Mouse (Mus musculus) lung, postnatal 4 days (tissue): ENCODE measurements around the gene 2300003K06Rik.
A peak's percentile ranks its signal among the peaks of the same experiment; 100 is the strongest.
"Not testable (repeated sequence)": the region's sequence is repeated elsewhere in the genome, so short reads cannot be mapped to it uniquely, and the experiment has no call there.

Source experiments
- DNase-seq, 2 experiments: peaks; one replicate each; pipeline ENCODE4 v3.0.0; 2021

The 2300003K06Rik gene

DNA sequence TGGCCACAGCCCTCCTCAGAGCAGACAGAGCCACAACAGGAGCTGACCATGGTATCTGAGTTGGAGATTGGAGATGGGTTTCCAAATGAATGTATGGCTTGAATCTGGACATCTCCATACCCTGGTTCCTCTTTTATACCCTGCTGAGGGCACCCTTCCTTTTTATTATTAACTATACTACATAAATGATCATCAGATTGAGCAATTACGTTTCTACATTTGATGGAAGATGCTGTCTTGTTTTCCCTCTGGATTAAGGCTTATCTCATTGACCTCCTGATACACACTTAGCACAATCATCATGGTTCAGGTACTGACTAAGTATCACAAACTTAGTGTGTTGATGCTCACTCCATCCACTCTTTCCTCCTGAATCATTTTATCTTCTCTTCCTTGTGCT, at the start of gene 2300003K06Rik:
2300003K06Rik (minus strand) TSS at position 101 of the 400 bp plus-strand sequence.
- DNase-seq: no peak

DNA sequence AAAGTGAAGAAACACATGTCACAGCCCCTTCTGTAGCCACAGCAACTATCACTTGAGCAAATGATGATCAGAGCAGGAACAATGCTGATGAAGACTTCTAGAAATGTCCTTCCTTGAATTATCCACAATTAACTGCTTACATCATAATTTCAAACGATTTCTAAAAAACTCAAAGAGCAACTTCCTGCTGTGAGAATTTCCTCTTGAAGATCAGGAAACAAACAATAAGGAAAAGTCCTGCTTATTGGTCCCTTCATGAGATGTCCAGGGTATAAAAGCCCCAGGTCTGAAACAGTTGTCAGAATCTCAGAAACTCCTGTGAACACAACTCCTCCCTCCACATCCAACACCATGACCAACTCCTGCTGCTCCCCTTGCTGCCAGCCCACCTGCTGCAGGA, 41.0 kb upstream of the 2300003K06Rik start, which contains the start of gene Gm11567:
Gm11567 (plus strand) TSS at position 301 of the 400 bp plus-strand sequence.
- not testable (repeated sequence) for DNase-seq

DNA sequence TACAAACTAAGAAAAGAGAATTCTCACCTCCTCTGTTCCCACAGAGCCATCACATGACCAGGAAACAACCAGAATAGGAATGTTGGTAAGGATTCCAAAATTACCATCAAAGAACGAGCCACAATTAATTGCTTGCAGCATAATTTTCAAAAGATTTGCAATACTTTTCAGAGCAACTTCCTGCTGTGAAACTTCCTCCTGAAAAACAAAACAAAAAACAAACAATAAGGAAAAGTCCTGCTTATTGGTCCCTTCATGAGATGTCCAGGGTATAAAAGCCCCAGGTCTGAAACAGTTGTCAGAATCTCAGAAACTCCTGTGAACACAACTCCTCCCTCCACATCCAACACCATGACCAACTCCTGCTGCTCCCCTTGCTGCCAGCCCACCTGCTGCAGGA, 35.2 kb upstream of the 2300003K06Rik start, which contains the start of gene Krtap9-1:
Krtap9-1 (plus strand) TSS at position 301 of the 400 bp plus-strand sequence.
- DNase-seq: not testable (repeated sequence)

DNA sequence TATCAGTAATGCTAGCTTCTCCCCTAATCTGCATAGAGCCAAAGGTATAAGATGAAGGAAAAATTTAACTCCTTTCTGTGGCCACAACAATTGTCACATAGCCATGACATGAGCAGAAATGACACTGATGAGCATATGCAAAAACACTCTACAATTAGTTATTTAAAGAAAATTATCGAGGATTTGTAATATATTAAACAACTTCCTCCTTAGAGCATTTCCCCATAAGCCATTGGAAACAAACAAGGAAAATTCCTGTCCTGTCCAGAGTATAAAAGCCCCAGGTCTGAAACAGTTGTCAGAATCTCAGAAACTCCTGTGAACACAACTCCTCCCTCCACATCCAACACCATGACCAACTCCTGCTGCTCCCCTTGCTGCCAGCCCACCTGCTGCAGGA, 26.3 kb upstream of the 2300003K06Rik start, which contains the start of gene Gm11559:
Gm11559 (plus strand) TSS at position 301 of the 400 bp plus-strand sequence.
- not testable (repeated sequence) for DNase-seq

DNA sequence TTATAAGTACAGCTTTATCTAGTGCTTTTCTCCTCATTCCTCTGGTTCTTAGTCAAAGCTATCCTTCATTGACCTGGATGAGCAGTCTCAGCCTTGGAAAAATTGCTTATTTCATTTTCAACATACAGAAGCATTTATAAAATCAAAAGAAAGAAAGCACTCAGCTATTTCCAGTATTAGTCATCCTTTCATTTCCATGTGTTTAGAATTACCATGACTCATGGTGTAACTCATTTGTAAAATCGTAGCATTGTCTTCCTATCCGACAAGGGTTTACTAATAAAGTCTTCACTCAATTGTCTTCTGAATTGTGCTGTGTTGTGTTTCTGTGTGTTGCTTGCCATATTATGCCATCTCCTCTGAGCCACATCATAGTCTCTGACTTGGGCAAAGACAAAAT, 20.9 kb upstream of the 2300003K06Rik start:
- DNase-seq: no peak

DNA sequence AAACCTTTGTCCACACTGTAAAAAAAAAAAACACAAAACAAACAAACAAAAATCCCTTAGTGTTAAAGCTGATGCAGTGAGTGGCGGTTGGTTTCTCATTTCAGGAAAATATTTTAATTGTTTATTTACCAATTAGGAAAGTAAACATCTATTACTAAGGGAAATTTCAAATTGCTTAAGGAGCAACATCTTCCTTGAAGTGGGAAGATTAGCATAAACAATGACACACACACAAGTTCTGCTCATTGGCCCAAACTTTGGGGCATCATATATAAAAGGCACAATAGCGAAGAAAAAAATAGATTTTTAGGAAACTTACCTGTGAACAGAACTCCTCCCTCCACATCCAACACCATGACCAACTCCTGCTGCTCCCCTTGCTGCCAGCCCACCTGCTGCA, 19.8 kb upstream of the 2300003K06Rik start, which contains the start of gene Gm11568:
Gm11568 (plus strand) TSS at position 301 of the 400 bp plus-strand sequence.
- DNase-seq: no peak

DNA sequence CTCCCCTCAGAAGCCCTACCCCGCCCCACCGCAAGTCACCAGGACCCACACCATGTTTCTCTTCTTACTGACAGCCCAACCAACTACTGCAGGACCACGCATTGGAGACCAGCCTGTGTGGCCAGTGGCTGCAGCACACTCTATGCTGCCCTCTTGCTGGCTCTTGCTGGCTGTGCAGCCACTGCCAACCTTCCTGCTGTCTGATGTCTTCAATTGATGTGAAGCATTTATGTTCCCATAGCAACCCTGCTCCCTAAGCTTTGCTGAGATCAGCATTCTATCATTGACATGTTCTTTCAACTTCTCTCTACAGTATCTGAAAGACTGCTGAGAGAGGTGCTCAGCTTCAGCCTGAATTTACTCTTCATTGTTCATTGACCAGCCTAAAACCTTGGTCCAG, 16.3 kb upstream of the 2300003K06Rik start:
- DNase-seq: peak in 1 of 2 experiments; percentile 19

DNA sequence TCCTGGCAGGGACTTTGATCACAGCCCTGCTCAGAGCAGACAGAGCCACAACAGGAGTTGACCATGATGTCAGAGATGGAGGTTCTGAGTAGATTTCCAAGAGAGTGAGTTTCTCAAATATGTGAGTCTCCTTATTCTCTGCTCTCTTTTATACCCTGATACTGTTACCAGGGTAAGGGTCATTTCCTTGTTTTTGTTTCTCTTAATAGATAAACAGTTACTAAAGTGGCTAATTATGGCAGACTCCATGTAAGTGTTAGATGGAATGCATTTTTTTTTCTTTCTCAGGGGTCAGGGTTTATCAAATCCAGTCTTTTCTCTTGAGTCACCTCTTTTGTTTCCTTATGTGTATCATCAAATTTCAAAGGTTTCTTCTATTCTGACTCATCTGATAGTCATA, 13.6 kb upstream of the 2300003K06Rik start, which contains the start of gene Krtap4-16:
Krtap4-16 (minus strand) TSS at position 101 of the 400 bp plus-strand sequence.
- no peak for DNase-seq

DNA sequence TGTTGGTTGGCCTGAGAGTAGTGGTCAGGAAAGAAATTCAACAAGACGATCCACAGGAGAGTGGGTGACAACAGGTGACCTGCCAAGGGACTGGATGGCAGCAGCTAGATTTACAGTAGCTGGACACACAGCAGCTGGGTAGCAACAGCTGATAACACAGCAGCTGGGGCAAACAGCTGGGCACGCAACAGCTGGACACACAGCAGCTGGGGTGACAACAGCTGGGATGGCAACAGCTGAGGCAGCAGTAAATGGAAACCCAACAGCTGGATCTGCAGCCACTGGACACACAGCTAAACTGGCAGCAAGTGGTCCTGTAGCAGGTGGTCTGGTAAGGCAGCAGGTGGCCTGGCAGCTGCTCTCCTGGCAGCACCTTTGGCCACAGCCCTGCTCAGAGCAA, 8.9 kb upstream of the 2300003K06Rik start:
- no peak for DNase-seq

DNA sequence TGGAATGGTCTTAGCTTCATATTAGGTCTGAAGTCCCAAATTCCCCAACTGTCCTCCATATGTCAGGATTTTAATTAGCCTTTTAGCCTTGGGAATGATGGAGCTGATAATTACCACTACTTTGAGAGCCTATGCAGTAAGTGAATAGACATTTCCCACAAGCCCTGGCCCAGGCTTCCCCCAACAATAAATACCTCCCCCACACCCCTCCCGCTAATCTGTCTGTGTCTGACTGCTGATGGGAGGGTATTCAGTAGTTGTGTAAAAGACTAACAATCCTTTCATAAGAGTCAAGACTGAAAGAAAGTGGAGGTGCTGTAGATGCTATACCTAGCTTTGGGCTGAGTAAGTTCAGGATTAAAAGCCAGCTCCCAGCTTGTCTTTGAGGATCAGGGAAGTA, 4.3 kb upstream of the 2300003K06Rik start:
- no peak for DNase-seq

DNA sequence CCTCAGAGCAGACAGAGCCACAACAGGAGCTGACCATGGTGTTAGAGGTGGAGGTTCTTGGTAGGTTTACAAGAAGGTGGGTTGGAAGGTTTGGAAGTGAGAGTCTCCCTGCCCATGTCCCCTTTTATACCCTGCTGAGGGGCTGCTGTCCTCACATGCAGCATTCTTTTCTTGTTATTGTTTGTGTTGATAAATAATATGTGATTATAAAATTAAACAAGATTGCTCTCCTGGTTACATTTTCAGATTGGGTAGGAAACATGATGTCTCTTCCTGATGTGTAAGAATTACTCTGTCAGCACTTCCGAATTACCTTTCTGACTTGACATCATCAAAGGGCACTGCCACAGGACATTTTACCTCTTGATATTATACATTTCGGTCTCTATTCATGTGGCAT, 22.3 kb downstream of the 2300003K06Rik start, which contains the start of gene Gm11564:
Gm11564 (minus strand) TSS at position 101 of the 400 bp plus-strand sequence.
- not testable (repeated sequence) for DNase-seq

DNA sequence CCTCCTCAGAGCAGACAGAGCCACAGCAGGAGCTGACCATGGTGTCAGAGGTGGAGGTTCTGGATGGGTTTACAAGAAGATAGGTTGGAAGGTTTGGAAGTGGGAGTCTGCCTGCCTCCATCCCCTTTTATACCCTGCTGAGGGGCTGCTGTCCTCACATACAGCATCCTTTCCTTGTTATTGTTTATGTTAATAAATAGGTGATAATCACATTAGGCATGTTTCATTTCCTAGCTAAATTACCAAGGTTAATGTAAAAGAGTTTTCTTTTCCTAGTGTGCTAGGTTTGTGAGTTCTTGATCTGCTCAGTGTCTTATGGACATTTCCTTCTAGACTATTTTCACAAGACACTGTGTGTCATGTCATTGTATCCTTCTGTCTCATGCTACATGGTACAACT, 28.1 kb downstream of the 2300003K06Rik start, which contains the start of gene Krtap4-13:
Krtap4-13 (minus strand) TSS at position 101 of the 400 bp plus-strand sequence.
- DNase-seq: not testable (repeated sequence)

DNA sequence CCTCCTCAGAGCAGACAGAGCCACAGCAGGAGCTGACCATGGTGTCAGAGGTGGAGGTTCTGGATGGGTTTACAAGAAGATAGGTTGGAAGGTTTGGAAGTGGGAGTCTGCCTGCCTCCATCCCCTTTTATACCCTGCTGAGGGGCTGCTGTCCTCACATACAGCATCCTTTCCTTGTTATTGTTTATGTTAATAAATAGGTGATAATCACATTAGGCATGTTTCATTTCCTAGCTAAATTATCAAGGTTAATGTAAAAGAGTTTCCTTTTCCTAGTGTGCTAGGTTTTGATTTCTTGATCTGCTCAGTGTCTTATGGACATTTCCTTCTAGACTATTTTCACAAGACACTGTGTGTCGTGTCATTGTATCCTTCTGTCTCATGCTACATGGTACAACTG, 33.5 kb downstream of the 2300003K06Rik start, which contains the start of gene Gm11554:
Gm11554 (minus strand) TSS at position 101 of the 400 bp plus-strand sequence.
- DNase-seq: not testable (repeated sequence)

DNA sequence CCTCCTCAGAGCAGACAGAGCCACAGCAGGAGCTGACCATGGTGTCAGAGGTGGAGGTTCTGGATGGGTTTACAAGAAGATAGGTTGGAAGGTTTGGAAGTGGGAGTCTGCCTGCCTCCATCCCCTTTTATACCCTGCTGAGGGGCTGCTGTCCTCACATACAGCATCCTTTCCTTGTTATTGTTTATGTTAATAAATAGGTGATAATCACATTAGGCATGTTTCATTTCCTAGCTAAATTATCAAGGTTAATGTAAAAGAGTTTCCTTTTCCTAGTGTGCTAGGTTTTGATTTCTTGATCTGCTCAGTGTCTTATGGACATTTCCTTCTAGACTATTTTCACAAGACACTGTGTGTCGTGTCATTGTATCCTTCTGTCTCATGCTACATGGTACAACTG, 39.0 kb downstream of the 2300003K06Rik start, which contains the start of gene Gm11569:
Gm11569 (minus strand) TSS at position 101 of the 400 bp plus-strand sequence.
- not testable (repeated sequence) for DNase-seq

DNA sequence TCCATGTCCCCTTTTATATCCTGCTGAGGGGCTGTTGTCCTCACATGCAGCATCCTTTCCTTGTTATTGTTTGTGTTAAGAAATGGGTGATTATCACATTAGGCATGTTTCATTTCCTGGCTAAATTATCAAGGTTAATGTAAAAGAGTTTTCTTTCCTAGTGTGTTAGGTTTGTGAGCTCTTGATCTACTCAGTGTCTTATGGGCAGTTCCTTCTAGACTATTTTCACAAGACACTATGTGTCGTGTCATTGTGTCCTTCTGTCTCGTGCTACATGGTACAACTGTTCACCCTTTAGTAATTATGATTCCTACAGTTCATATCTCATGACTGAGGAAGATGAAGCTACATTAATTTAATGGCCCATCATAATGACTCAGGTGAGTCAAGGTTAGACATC, 44.5 kb downstream of the 2300003K06Rik start, which contains the start of gene Gm11596:
Gm11596 (minus strand) TSS at position 101 of the 400 bp plus-strand sequence.
- DNase-seq: no peak
